Mouse (Mus musculus): ENCODE measurements at regions not wholly inside any gene's neighbourhood (a gene's known extent, or its start where the extent isn't known, plus 50 kb on each side); places are given as distances from the start of the nearest gene placed in this dataset.
"Not testable (repeated sequence)": the region's sequence is repeated elsewhere in the genome, so short reads cannot be mapped to it uniquely, and the experiment has no call there.

- intact Hi-C loops (cut with DNase I), result no loop called here
- no peak for DNase-seq (ENCODE audit: low spot score in 2 of 2)
Observed at GRCm38 (mm10) chr13:97360551-97360950, 119.6 kb downstream of the Enc1 start.

GRCm38 (mm10) chr13:97358781-97359305 lies 117.9 kb downstream of the Enc1 start:
- intact Hi-C loops (cut with DNase I), result no loop called here
- DNase-seq (ENCODE audit: low spot score in 2 of 2), result no peak

- intact Hi-C loops (cut with DNase I), result no loop called here
- DNase-seq (ENCODE audit: low spot score in 2 of 2), result no peak
Observed at GRCm38 (mm10) chr13:97358261-97358660, 117.4 kb downstream of the Enc1 start.

- DNase-seq (ENCODE audit: low spot score in 2 of 2), result no peak
- intact Hi-C loops (cut with DNase I), result no loop called here
Observed at GRCm38 (mm10) chr13:97356923-97357807, 116.3 kb downstream of the Enc1 start.

- DNase-seq (ENCODE audit: low spot score in 2 of 2); intact Hi-C loops (cut with DNase I): not testable (repeated sequence)
Observed at GRCm38 (mm10) chr13:97355411-97355810, 114.5 kb downstream of the Enc1 start.

- intact Hi-C loops (cut with DNase I), result no loop called here
- peak in 1 of 2 experiments; percentile 9 for DNase-seq (ENCODE audit: low spot score in 2 of 2)
Observed at GRCm38 (mm10) chr13:97347696-97348095, 106.8 kb downstream of the Enc1 start.

- no peak for DNase-seq (ENCODE audit: low spot score in 2 of 2)
- intact Hi-C loops (cut with DNase I), result no loop called here
Observed at GRCm38 (mm10) chr13:97341218-97341889, 100.4 kb downstream of the Enc1 start.

- intact Hi-C loops (cut with DNase I), result no loop called here
- DNase-seq (ENCODE audit: low spot score in 2 of 2), result no peak
Observed at GRCm38 (mm10) chr13:97337954-97338353, 97.0 kb downstream of the Enc1 start.

- peak; percentile 9 to 62 for DNase-seq (ENCODE audit: low spot score in 2 of 2)
- intact Hi-C loops (cut with DNase I), result no loop called here
Observed at GRCm38 (mm10) chr13:97337296-97337731, 96.4 kb downstream of the Enc1 start.

GRCm38 (mm10) chr13:97333801-97334534 lies 93.1 kb downstream of the Enc1 start:
- intact Hi-C loops (cut with DNase I), result no loop called here
- no peak for DNase-seq (ENCODE audit: low spot score in 2 of 2)

- no peak for DNase-seq (ENCODE audit: low spot score in 2 of 2)
- intact Hi-C loops (cut with DNase I), result no loop called here
Observed at GRCm38 (mm10) chr13:97331072-97331471, 90.2 kb downstream of the Enc1 start.

GRCm38 (mm10) chr13:97321307-97321706 lies 80.4 kb downstream of the Enc1 start:
- intact Hi-C loops (cut with DNase I), result not testable (repeated sequence)

GRCm38 (mm10) chr13:97320756-97321155 lies 79.9 kb downstream of the Enc1 start:
- intact Hi-C loops (cut with DNase I), result no loop called here
- no peak for DNase-seq (ENCODE audit: low spot score in 2 of 2)

More at GRCm38 (mm10) chr13:97321307-97321706, 80.4 kb downstream of the Enc1 start:
- DNase-seq (ENCODE audit: low spot score in 2 of 2), result not testable (repeated sequence)

- intact Hi-C loops (cut with DNase I), result no loop called here
- no peak for DNase-seq (ENCODE audit: low spot score in 2 of 2)
Observed at GRCm38 (mm10) chr13:97320298-97320697, 79.4 kb downstream of the Enc1 start.

GRCm38 (mm10) chr13:97317633-97318032 lies 76.7 kb downstream of the Enc1 start:
- intact Hi-C loops (cut with DNase I), result no loop called here
- DNase-seq (ENCODE audit: low spot score in 2 of 2), result no peak

GRCm38 (mm10) chr13:97312420-97313370 lies 71.8 kb downstream of the Enc1 start:
- intact Hi-C loops (cut with DNase I), result no loop called here
- DNase-seq (ENCODE audit: low spot score in 2 of 2), result no peak

GRCm38 (mm10) chr13:97311340-97311739 lies 70.4 kb downstream of the Enc1 start:
- no peak for DNase-seq (ENCODE audit: low spot score in 2 of 2)
- intact Hi-C loops (cut with DNase I), result no loop called here

GRCm38 (mm10) chr13:97310855-97311189 lies 69.9 kb downstream of the Enc1 start:
- intact Hi-C loops (cut with DNase I), result no loop called here
- DNase-seq (ENCODE audit: low spot score in 2 of 2), result no peak

All from left cerebral cortex, postnatal 25 days (tissue).